Mouse (Mus musculus) adrenal gland, postnatal 10 days (tissue): ENCODE measurements around the gene Pex26. TPM values are rescaled to one million over a fixed set of nuclear protein-coding genes. Genes with fewer than 3 reads are reported as not detected.

Experiments
- DNase-seq: peaks from one replicate; pipeline ENCODE4 v3.0.0; 2021; ENCODE audit warnings: mixed read lengths
- total RNA-seq, 2 experiments: library from RNA; stranded (reverse); gene quantifications; 2 replicates each; pipeline ENCODE4 v1.2.3; 2021

The Pex26 gene
- total RNA-seq, 2 experiments from 2014 or later, result 10.5 to 11.1 TPM

- no peak for DNase-seq
Observed at GRCm38 (mm10) chr6:121241780-121242179, 58.3 kb downstream of the Pex26 start.

DNA sequence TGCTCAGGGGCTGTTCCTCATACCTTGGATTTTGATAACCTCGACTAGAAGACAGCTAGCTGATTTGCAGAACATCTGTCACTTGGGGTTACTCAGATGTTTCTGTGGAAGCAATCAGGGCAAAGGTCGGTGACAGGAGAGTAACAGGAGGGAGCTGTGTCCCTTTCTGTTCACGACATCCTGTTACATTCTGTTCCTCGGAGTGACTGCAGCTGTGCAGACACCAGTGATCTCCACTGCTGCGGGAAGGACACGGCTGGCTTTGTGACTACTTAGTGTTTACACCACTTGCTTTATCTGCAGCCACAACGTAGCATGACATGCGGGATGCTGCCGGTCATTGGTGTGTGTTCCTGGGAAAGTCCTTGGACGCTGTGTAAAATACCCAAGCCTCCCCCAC is 59.7 kb downstream of the Pex26 start:
- DNase-seq, result no peak

- peak; percentile 97 for DNase-seq
Observed at GRCm38 (mm10) chr6:121245127-121246036, 61.9 kb downstream of the Pex26 start, which contains the start of gene Usp18. Gene Usp18, plus strand, starts transcription at chr6:121245906.

DNA sequence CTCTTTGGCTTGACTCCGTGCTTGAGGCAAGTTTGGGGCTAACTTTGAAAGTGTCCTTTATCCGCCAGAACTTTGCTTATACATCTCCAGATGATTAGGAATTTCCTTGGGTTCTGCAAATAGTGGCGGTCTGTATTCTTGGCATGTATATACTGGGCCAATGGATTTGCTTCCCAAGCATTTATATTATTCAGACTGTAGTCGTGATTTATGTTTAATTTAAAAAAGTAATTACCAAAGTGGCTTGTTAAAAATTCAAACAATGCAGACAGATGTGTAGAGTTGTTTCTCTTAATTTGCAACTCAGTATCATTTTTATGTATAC is 62.5 kb downstream of the Pex26 start:
- DNase-seq, result no peak

Other genes starting within 250 kb of the Pex26 start
- gene Mical3, start 52.7 kb upstream of the Pex26 start, total RNA-seq, result 10 to 100 TPM; 43.0 to 75.5 TPM
- 10 to 100 TPM; 11.3 to 19.1 TPM for gene Tuba8, start 27.0 kb downstream of the Pex26 start, total RNA-seq
- 1 to 10 TPM; 1.4 to 1.9 TPM for gene Usp18, start 62.2 kb downstream of the Pex26 start, total RNA-seq
- 10 to 100 TPM; 11.4 to 27.6 TPM for gene Slc6a13, start 116.6 kb downstream of the Pex26 start, total RNA-seq
- 1 to 10 TPM; 4.0 to 7.0 TPM for gene Slc6a12, start 159.4 kb downstream of the Pex26 start, total RNA-seq